Mouse (Mus musculus) spleen, adult 2 months (tissue): ENCODE data around the gene Zeb2. TPM values are rescaled to one million over a fixed set of nuclear protein-coding genes. Genes with fewer than 3 reads are reported as not detected.

Experiments
- DNase-seq, 2 experiments: peaks; one replicate each; pipeline versions ENCODE4 v3.0.0 to v3.0.0-alpha.2; 2012 to 2021; ENCODE audit warnings: low spot score in 2 of 2, low read depth in 1 of 2
- H3K27ac ChIP-seq: fragments of 200-500 bp; 2 replicates; pipeline ENCODE4 v1.5.1; 2012; ENCODE audit warnings: low read length, inconsistent platforms; ENCODE audit not compliant: insufficient read depth
- H3K27me3 ChIP-seq: fragments of 200-500 bp; 2 replicates; pipeline ENCODE4 v1.6.1; 2012; ENCODE audit warnings: mild to moderate bottlenecking, moderate library complexity, low read length, inconsistent platforms; ENCODE audit not compliant: control insufficient read depth, insufficient read depth
- H3K36me3 ChIP-seq: fragments of 200-500 bp; 2 replicates; pipeline ENCODE4 v1.6.1; 2012; ENCODE audit warnings: mild to moderate bottlenecking, low read length, inconsistent platforms; ENCODE audit not compliant: control insufficient read depth, insufficient read depth
- H3K4me1 ChIP-seq: fragments of 200-500 bp; 2 replicates; pipeline ENCODE4 v1.6.1; 2011; ENCODE audit warnings: inconsistent platforms; ENCODE audit not compliant: control insufficient read depth, insufficient read depth, insufficient read length
- H3K4me3 ChIP-seq: fragments of 200-500 bp; 2 replicates; pipeline ENCODE4 v1.5.1; 2011; ENCODE audit warnings: mild to moderate bottlenecking, inconsistent platforms; ENCODE audit not compliant: insufficient read depth, insufficient read length; ENCODE audit errors: extremely low read depth
- CTCF ChIP-seq: fragments of 200-500 bp; IDR thresholded peaks from 2 replicates; pipeline ENCODE4 v1.5.1; 2011; ENCODE audit warnings: mild to moderate bottlenecking, inconsistent platforms; ENCODE audit not compliant: insufficient read depth, insufficient read length, insufficient replicate concordance; ENCODE audit errors: extremely low read depth
- POLR2A ChIP-seq: fragments of 200-500 bp; IDR thresholded peaks from 2 replicates; pipeline ENCODE4 v1.6.1; 2011; ENCODE audit warnings: low read depth, low read length, inconsistent platforms
- whole genome bisulfite sequencing: fragments of 180-500 bp; shearing (Covaris S2); methylation state at CpG from one replicate; pipeline ENCODE4 v1.1.7; 2018; 5-methylcytosine and 5-hydroxymethylcytosine counted together
- polyA plus RNA-seq: library from polyadenylated mRNA; depleted of rRNA; stranded (reverse); fragments of >200 nt; gene quantifications from 2 replicates; pipeline ENCODE4 v1.2.3, GENCODE M21; 2012; rRNA removed

Zeb2 gene
- polyA plus RNA-seq, 1 experiment: 18.4 TPM

DNA sequence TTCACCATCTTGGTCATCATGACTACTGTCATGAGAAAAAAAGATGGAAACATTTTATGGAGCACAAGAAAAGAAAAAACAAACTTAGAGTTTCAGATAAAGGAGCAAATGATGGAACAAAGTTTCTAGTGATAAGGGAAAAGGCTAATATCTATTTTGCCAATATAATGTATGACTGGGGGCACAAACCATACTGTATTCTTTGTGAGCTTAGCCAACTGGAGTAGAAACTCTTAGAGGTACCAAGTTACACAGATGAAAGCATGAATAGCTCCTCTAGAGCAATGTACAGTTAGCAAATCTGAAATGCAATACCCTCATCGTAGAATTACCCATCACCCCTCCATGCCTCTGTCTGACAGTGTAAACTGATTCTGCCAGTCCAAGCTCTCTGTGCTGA lies 163.0 kb downstream of the Zeb2 start:
- WGBS: 94% methylated on average over 1 of the region's 1 CpGs
- Histone ChIP-seq H3K4me1 (peaks cover 2% of the 10 kb centered on the region; the same call in 1 of the 2 replicates), H3K27me3 (no peaks in the 10 kb centered on the region), H3K36me3 (no peaks in the 10 kb centered on the region), H3K4me3 (no peak overlapping the region), H3K27ac (no peak overlapping the region)
- DNase-seq: no peak
- TF ChIP-seq CTCF (no peak), POLR2A (no peak)

DNA sequence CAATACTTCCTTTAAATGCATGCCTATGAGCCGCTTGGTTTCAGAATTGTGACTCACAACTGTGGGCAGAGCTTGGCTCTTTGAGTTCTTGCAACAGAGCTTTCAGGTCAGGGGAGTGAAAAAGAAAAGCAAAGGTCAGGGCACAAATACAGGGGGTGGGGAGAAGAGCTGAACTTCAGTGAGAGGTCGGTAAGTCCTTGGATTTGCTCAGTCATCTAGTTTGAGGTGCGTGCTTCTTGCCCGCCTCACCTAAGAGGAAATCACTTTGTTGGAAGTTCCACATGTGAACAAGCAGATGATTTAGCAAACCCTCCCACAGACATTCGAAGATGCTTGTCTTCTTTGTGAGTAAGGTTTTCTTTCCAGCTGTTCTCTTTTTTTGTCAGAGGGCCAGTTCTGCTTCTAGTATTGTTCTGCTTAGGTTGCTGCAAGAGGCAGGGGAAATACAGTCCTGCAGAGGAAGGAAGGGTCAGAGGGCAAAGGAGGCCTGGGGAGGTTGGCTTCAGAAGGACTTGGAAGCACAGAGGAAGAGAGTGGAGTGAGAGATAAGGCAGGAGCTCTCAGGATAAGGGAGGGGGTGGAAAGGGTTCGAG lies 164.3 kb downstream of the Zeb2 start:
- Histone ChIP-seq H3K27ac (no peak overlapping the region), H3K4me3 (no peak overlapping the region), H3K27me3 (no peaks in the 10 kb centered on the region), H3K4me1 (peaks cover 2% of the 10 kb centered on the region; the same call in 1 of the 2 replicates), H3K36me3 (no peaks in the 10 kb centered on the region)
- TF ChIP-seq POLR2A: no peak
- TF ChIP-seq CTCF: no peak
- 32% methylated on average over 6 of the region's 6 CpGs for WGBS
- DNase-seq: no peak

DNA sequence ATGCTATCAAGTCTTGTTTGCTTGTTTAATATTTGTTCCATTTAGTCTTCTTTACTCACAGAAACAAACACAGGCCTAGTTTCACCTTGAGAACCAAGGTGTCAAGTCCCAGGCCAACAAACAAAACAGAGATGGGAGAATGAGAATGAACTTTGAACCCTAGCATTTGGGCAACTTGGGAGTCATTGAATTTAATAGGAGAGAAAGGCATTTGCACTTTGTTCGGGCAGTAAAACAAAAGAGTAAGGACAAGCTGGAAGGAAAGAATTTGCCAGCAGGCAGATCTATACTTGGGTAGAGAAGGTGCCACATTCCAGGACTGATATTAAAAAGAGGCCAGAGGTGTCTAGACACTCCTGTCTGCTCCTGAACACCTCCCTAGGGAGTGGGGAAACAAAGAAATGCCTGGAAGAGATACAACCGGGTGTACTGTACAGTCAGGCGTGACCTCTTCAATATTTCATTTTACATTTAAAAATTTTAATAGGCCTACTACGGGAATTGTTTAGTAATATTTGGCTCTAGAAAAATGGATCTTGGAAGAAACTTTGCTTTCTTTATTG lies 165.5 kb downstream of the Zeb2 start:
- H3K36me3 ChIP-seq: no peaks in the 10 kb centered on the region
- H3K4me1 ChIP-seq: no peaks in the 10 kb centered on the region; the same call in 1 of the 2 replicates
- DNase-seq: no peak
- H3K4me3 ChIP-seq: no peak overlapping the region
- H3K27me3 ChIP-seq: no peaks in the 10 kb centered on the region
- H3K27ac ChIP-seq: no peak overlapping the region
- TF ChIP-seq POLR2A: no peak
- no peak for TF ChIP-seq CTCF
- 84% methylated on average over 4 of the region's 4 CpGs for WGBS

DNA sequence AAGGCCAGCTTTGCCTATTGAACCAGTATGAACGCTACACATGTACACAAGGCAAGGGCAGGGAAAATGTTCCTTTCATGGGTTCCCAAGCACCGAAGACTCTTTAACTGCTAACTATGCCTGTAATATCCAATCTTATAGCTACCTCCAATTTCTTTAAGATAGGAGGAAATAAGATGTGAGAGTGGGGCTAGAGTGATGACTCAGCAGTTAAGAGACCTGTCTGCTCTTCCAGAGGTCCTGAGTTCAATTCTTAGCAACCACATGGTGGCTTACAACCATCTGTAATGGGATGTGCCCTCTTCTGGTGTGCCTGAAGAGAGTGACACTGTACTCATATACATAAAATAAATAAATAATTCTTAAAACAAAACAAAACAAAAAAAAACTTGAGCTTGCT lies 172.5 kb downstream of the Zeb2 start:
- H3K36me3 ChIP-seq: no peaks in the 10 kb centered on the region
- 95% methylated on average over 2 of the region's 2 CpGs for WGBS
- no peaks in the 10 kb centered on the region for H3K4me1 ChIP-seq
- TF ChIP-seq CTCF (no peak), POLR2A (no peak)
- H3K27ac ChIP-seq: no peak overlapping the region
- DNase-seq: no peak
- no peaks in the 10 kb centered on the region for H3K27me3 ChIP-seq
- H3K4me3 ChIP-seq: no peak overlapping the region

Other genes with a start within 250 kb of the Zeb2 start
- 4.5 and 5.7 TPM in 2 replicates for gene Gtdc1, start 189.7 kb downstream of the Zeb2 start, polyA plus RNA-seq